Mouse (Mus musculus) B cell, adult 67 days (primary cell): ENCODE measurements around the gene Nfrkb. TPM values are rescaled to one million over a fixed set of nuclear protein-coding genes. Genes with fewer than 3 reads are reported as not detected.

ENCODE experiments used
- total RNA-seq, 2 experiments: library from RNA; stranded (reverse); gene quantifications; 4 replicates each; pipeline ENCODE4 v1.2.4; 2023

Nfrkb gene
- total RNA-seq = 100 to 1,000 TPM in 1 of 2 experiments, 10 to 100 TPM in 1; 88.3 to 101 TPM

DNA sequence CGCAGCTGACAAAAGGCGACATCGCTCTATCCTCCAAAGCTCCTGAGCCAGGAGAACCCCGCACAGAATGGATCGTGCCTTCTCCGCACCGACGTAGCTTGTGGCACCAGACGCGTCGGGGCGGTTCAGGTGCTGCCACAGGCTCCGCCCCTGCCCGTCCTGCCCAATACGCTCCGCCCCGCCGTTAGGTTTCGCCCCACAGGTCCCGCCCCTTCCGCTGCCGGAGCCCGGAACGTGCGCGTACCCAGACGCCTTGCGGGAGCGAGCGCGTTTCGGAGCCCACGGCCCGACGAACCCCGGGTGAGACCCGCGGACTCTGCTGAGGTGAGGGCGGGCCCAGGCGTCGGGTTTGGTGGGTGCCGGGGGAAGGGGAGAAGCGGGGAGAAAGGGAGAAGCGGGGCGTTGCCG lies at the start of gene Nfrkb:
Gene Nfrkb, plus strand, starts transcription at position 246 of the 408 bp plus-strand sequence.

GRCm38 (mm10) chr9:31463692-31464474 lies 77.9 kb downstream of the Nfrkb start, which contains the start of gene Tmem45b:
TSS of gene Tmem45b (minus strand) at chr9:31464462.

Other genes starting within 250 kb of the Nfrkb start
- 10 to 100 TPM; 48.3 to 55.4 TPM for gene Aplp2, start 174.4 kb upstream of the Nfrkb start, total RNA-seq
- 10 to 100 TPM; 19.1 to 19.6 TPM for gene Prdm10, start 105.7 kb upstream of the Nfrkb start, total RNA-seq
- gene Tmem45b, start 78.3 kb downstream of the Nfrkb start, total RNA-seq = not detected